Mouse (Mus musculus) embryonic fibroblast, embryonic 13.5 days (primary cell): ENCODE results near the gene Sh2d3c.

Experiments used
- CTCF ChIP-seq: IDR thresholded peaks from 2 replicates; pipeline ENCODE4 v1.5.1; 2011; ENCODE audit warnings: mild to moderate bottlenecking, control low read depth, low read length, moderate library complexity, borderline replicate concordance; ENCODE audit not compliant: insufficient read depth
- POLR2A ChIP-seq: IDR thresholded peaks from 2 replicates; pipeline ENCODE4 v1.6.1; 2011; ENCODE audit warnings: low read depth, mild to moderate bottlenecking, control low read depth, low read length, moderate library complexity

- TF ChIP-seq POLR2A (no peak), CTCF (no peak)
Measured at GRCm38 (mm10) chr2:32687562-32687961, 33.3 kb upstream of the Sh2d3c start.
